Mouse (Mus musculus) layer of hippocampus, adult 8-10 months (tissue): ENCODE results near the gene Rftn1. TPM values are rescaled to one million over a fixed set of nuclear protein-coding genes. Genes with fewer than 3 reads are reported as not detected.

Experiments
- DNase-seq, 2 experiments: peaks; one replicate each; pipeline ENCODE4 v3.0.0; 2022; ENCODE audit warnings: low spot score in 2 of 2
- total RNA-seq, 4 experiments: library from RNA; stranded (reverse); gene quantifications; 2 replicates each; pipeline ENCODE4 v1.2.4; 2022

Gene Rftn1
- total RNA-seq, 4 experiments from 2014 or later, result 14.8 to 18.7 (median 16.8) TPM

DNA sequence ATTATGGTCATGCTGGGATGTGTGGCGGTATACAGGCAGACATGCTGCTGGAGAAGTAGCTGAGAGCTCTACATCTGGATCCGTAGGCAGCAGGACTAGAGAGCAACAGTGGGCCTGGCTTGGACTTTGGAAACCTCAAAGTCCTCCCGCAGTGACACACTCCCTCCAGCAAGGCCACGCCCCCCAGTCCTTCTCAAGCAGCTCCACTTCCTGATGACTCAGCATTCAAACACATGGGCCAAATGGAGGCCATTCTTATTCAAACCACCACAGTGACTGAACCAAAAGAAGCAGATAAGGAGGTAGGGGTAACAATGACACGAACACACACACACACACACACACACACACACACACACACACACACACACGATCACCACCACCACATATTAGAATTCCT is 17.7 kb downstream of the Rftn1 start:
- no peak for DNase-seq

GRCm38 (mm10) chr17:50170935-50171545 is 19.4 kb downstream of the Rftn1 start:
- no peak for DNase-seq

- no peak for DNase-seq
Measured at GRCm38 (mm10) chr17:50169946-50170427, 20.5 kb downstream of the Rftn1 start.

GRCm38 (mm10) chr17:50160904-50161805 is 29.3 kb downstream of the Rftn1 start:
- no peak for DNase-seq

GRCm38 (mm10) chr17:50160357-50160756 is 30.1 kb downstream of the Rftn1 start:
- DNase-seq, result no peak

DNA sequence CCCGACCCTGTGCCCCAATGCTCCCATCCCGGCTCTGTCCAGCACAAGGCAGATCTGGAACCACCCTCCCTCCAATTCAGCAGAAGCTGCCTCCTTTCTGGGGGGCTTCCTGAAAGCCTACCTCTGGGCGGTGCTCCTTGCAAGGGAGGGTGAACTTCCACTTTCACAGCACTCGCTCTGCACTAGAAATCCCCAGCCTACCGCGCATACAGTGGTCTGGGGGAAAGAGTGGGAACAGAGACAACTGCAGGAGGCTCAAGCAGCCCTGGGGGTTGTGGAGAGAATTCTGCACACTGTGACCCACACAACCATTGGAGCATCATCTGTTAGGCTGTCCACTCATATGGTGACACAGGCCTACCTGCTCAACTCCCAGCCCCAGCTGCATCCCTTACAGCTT is 30.7 kb downstream of the Rftn1 start:
- DNase-seq, result no peak

DNA sequence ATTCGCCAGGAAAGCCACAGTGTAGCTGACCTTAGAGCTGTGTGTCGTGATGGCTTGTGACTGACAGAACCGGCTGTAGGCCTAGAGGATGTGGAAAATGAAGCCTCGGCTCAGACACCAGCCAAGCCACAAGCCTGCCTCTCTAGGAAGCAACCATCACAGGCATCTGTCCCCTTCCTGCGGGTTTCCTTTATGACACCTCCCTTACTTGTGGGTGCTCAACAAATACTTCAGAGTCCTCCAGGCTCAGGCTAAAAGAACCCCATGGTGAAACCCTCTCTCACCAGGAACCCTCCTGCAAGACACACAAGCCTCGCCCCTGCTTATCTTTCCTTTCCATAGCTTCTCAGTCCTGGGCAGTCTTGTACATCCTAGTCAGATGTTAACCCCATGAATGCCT is 31.9 kb downstream of the Rftn1 start:
- DNase-seq, result no peak

GRCm38 (mm10) chr17:50157190-50158150 is 33.0 kb downstream of the Rftn1 start:
- DNase-seq, result no peak

DNA sequence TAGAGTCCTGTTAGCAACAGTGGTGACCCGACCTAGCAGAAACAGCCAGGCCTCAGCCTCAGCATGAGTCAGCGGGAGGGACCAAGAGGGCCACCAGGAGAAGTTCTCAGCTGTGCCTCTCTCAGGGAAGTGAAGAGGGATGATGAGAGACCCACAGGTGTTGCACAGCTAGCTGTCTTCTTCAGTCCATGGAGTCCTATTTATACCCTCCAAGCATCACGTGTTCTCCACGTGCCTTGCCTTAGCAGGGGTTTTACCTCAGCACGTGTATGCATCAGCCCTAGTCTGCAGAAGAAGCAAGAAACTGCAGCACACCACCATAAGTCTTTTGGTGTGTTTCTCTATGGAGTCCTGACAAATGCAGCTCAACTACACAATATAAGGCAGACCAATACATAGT is 38.4 kb downstream of the Rftn1 start:
- no peak for DNase-seq

DNA sequence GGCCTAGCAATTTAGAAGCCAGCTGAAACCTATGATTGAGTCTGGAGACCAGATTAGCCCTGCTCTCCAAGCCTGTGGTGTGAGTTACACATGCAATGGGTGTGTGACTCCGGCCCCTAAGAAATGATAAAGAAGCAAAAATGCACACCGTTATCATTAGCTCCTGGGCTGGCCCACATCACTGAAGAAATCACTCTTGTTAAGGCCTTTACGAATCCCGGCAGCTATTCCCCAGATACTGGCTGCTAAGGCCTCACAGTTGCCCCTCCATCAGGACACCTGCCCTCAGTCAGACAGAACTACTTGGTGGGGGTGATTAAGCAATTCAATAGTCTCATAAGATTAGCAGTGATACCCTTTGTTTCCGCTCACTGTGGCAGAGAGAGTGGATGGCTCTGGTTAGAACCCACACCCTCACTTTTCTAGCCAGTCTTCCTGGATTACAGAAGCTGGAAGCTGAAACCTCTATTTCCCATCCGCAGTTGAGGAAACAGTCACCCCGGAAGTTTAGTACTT is 39.2 kb downstream of the Rftn1 start:
- no peak for DNase-seq

GRCm38 (mm10) chr17:50150416-50151207 is 39.9 kb downstream of the Rftn1 start:
- DNase-seq, result peak; percentile 53 to 61

- no peak for DNase-seq
Measured at GRCm38 (mm10) chr17:50149690-50150210, 40.7 kb downstream of the Rftn1 start.

DNA sequence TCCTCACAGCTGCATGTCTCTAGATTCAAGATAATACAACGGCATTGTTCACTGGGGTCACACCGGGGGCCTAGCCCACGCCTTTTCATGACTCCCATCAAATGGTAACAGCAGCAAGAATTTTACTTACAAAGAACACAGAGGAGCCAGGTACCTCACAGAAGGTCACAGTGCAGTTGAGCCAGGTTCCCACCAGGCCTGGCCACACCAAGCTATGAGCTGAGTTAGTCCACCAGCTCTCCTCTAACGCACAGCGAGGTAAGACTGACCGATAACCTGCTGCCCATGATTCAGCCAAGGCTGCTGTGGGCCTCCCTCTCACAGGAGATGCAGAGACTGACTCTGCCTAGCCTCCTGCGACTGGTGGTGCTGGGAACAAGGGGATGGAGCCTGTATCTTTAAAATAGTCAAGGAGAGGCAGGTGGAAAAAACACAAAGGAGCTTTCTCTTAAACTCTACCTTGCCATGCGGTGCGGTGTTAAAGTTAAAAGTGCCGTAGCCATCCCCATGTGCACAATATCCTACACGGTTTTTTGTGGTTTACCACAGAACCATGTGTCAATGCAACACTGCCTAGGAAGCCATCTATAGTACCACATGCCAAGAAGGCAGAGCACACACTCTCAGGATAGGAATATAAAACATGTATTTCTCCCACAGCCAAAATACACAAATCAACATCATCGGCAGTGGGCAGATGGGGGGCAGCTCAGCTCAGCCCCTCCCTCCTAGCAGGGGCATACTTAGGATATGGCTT is 42.5 kb downstream of the Rftn1 start:
- DNase-seq, result no peak

DNA sequence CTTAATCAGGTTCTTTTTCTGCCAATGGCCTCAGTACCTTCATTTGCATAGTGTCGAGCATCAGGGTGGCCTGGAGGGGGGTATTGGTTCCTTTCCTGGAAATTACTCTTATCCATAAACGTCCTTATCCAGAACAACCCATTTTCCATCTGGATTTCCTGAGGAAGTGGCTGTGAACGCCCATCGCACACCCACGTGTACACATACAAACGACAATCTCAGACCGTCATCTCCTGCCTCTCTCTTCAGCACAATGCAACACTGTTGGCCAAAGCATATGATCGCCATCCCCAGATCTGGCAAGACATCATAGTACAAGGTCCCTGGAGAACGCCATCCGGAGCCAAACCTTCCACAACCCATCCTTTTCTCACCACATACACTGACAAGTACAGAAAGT is 47.1 kb downstream of the Rftn1 start:
- DNase-seq, result no peak

- no peak for DNase-seq
Measured at GRCm38 (mm10) chr17:50142553-50142952, 47.9 kb downstream of the Rftn1 start.

GRCm38 (mm10) chr17:50142151-50142550 is 48.3 kb downstream of the Rftn1 start:
- DNase-seq, result no peak

DNA sequence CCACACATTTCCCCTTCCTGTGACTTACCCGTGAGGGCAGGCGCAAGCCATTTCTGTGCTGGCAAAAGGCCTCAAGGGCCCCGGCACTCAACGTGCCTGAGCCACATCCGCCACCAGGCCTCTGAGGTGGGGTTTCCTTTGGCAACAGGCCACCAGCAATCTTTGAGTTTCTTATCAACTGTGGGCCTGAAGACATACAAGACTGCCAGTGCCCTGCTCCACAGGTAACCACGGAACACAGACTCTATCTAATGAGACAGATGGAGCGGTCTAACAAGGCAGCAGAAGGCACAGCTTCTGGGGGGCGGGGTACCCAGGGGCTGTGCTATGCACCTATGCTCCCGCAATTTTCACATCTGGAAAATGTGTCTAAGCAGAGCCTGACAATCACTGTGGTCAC is 54.4 kb downstream of the Rftn1 start:
- DNase-seq, result no peak

DNA sequence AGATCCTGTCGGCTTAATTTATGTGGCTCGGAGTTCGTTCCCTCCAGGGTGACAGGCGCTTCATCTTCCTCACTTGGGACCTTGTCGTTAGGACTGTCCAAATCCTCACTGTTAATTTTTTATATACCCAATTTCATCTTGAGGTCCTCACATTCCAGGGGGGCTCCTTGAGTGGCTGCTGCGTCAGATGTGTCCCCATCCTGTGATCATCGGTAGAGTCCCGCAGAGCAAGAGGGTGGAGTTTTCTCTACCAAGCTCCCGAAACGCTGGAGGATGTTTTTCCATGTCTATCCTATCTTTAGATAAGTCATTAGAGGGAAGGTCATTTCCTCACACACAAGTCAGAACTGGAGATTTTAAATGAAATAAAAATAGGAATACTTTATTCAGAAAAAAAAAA is 55.0 kb downstream of the Rftn1 start:
- DNase-seq, result no peak

GRCm38 (mm10) chr17:50131698-50132097 is 58.8 kb downstream of the Rftn1 start:
- DNase-seq, result no peak

DNA sequence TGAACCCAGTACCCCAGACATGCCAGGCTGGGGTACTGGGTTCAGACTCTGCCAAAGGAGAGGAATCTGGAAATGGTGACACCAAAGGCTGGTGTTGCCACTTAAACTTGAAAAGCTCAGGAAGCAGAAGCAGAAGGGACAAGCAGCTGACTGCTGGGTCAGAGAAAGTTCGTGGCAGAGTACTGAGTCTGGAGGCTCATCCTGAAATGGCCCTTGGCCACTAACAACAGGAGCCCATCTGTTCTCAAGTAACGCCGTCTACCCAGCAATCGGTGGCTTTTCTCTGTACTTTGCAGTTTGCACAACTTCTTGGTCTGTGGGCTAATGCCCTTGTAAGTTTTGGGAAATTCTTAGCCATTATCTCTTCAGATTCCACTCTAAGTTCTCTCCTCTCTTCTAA is 60.1 kb downstream of the Rftn1 start:
- no peak for DNase-seq
